Mouse (Mus musculus): Measurements from ENCODE around the gene Itga8. TPM values are rescaled to one million over a fixed set of nuclear protein-coding genes. Genes with fewer than 3 reads are reported as not detected.

Itga8 gene
- polyA plus RNA-seq, 1 experiment from 2014 or later, result 2.7 TPM

DNA sequence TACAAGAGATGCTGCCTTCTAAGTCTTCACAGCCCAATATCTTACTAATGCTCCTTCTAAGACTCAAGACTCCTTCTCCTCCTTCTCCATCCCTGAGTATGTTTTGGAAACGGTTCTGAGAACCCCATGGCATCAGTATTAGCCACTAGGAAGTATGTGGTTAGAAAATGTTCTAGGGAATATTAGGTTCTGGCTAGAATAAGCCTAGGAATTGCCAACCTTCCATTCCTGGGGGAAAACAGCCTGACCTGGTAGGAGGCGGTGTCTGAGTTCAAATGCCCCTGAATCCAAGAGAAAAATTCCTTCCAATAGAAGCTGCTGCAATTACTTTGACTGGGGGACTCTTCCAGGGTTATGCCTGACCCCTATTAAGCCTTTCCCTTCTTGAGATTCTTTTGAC lies 24.1 kb upstream of the Itga8 start:
- WGBS (ENCODE audit: insufficient replicate concordance), result 58% methylated on average over 2 of the region's 2 CpGs
- Histone ChIP-seq H3K4me1 (ENCODE audit: control insufficient read depth, low read depth, low read length) (no peaks in the 10 kb centered on the region; the same call in none of the 2 replicates), H3K27ac (ENCODE audit: low read length) (no peak overlapping the region), H3K9ac (ENCODE audit: low read depth, low read length) (no peak overlapping the region), H3K27me3 (ENCODE audit: control insufficient read depth, insufficient read depth, low read depth, low read length) (no peaks in the 10 kb centered on the region), H3K4me2 (ENCODE audit: low read depth, low read length) (no peak overlapping the region), H3K4me3 (ENCODE audit: low read depth, low read length) (no peak overlapping the region), H3K36me3 (ENCODE audit: control insufficient read depth, insufficient read depth) (no peaks in the 10 kb centered on the region), H3K9me3 (replicated peaks; ENCODE audit: control insufficient read depth, low read length) (no peaks in the 10 kb centered on the region)
- no peak for ATAC-seq (ENCODE audit: low read depth)

- Histone ChIP-seq H3K9ac (ENCODE audit: low read depth, low read length) (no peak overlapping the region), H3K27ac (ENCODE audit: low read length) (no peak overlapping the region), H3K27me3 (ENCODE audit: control insufficient read depth, insufficient read depth, low read depth, low read length) (no peaks in the 10 kb centered on the region), H3K4me3 (ENCODE audit: low read depth, low read length) (no peak overlapping the region), H3K4me2 (ENCODE audit: low read depth, low read length) (no peak overlapping the region), H3K36me3 (ENCODE audit: control insufficient read depth, insufficient read depth) (no peaks in the 10 kb centered on the region), H3K4me1 (ENCODE audit: control insufficient read depth, low read depth, low read length) (no peaks in the 10 kb centered on the region; the same call in none of the 2 replicates), H3K9me3 (replicated peaks; ENCODE audit: control insufficient read depth, low read length) (no peaks in the 10 kb centered on the region)
- WGBS (ENCODE audit: insufficient replicate concordance), result 78% methylated on average over 6 of the region's 6 CpGs
- ATAC-seq (ENCODE audit: low read depth), result no peak
Measured at GRCm38 (mm10) chr2:12325417-12325816, 23.7 kb upstream of the Itga8 start.

DNA sequence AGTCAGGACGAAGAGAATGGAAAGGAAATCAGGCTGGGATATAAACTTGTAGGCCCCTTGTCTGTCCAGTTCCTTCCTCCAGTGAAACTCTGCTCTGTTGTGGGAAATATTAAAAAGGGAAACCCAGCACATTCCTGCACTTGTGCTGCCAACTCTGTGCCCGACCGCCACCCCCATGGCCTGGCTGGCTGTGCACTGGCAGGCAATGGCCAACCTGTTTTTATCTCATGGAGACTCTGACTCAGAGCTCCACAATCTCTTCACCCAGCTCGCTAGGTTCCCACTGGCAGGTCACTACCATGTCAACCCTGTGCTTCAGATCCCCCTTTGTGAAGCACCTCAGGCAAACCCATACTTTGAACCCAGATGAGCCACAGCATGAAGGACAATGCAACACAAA lies 19.2 kb upstream of the Itga8 start:
- Histone ChIP-seq H3K4me1 (ENCODE audit: control insufficient read depth, low read depth, low read length) (no peaks in the 10 kb centered on the region), H3K4me3 (ENCODE audit: low read depth, low read length) (no peak overlapping the region), H3K9ac (ENCODE audit: low read depth, low read length) (no peak overlapping the region), H3K27me3 (ENCODE audit: control insufficient read depth, insufficient read depth, low read depth, low read length) (no peaks in the 10 kb centered on the region), H3K9me3 (replicated peaks; ENCODE audit: control insufficient read depth, low read length) (no peaks in the 10 kb centered on the region), H3K27ac (ENCODE audit: low read length) (no peak overlapping the region), H3K36me3 (ENCODE audit: control insufficient read depth, insufficient read depth) (no peaks in the 10 kb centered on the region), H3K4me2 (ENCODE audit: low read depth, low read length) (no peak overlapping the region)
- 61% methylated on average over 4 of the region's 4 CpGs for WGBS (ENCODE audit: insufficient replicate concordance)
- no peak for ATAC-seq (ENCODE audit: low read depth)

GRCm38 (mm10) chr2:12318715-12319114 lies 17.0 kb upstream of the Itga8 start:
- Histone ChIP-seq H3K9me3 (replicated peaks; ENCODE audit: control insufficient read depth, low read length) (no peaks in the 10 kb centered on the region), H3K27me3 (ENCODE audit: control insufficient read depth, insufficient read depth, low read depth, low read length) (no peaks in the 10 kb centered on the region), H3K4me1 (ENCODE audit: control insufficient read depth, low read depth, low read length) (no peaks in the 10 kb centered on the region), H3K27ac (ENCODE audit: low read length) (no peak overlapping the region), H3K9ac (ENCODE audit: low read depth, low read length) (no peak overlapping the region), H3K4me2 (ENCODE audit: low read depth, low read length) (no peak overlapping the region), H3K4me3 (ENCODE audit: low read depth, low read length) (no peak overlapping the region), H3K36me3 (ENCODE audit: control insufficient read depth, insufficient read depth) (no peaks in the 10 kb centered on the region)
- WGBS (ENCODE audit: insufficient replicate concordance), result 79% methylated on average over 3 of the region's 3 CpGs
- no peak for ATAC-seq (ENCODE audit: low read depth)

DNA sequence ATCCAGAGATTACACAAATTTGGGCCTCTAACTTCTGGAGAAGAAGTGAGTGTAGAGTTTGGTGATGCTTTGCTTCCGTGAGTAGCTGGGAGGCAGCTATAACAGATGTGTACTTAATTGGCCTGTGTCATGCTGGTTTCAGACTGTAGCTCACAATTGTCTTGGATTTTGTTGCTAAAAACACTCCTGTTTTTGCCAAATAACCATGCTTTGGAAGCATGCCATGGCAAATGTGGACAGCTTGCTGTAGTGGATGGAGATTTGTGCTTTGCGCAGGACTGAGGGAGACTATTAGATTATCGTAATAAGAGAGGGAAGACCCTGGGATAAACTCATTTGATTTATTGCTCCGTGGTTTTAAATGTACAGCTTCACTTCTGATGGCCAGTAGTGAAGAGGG lies 16.3 kb upstream of the Itga8 start:
- WGBS (ENCODE audit: insufficient replicate concordance), result 70% methylated on average over 4 of the region's 4 CpGs
- no peaks in the 10 kb centered on the region for H3K36me3 ChIP-seq (ENCODE audit: control insufficient read depth, insufficient read depth)
- ATAC-seq (ENCODE audit: low read depth), result no peak
- H3K4me3 ChIP-seq (ENCODE audit: low read depth, low read length), result no peak overlapping the region
- no peaks in the 10 kb centered on the region for H3K27me3 ChIP-seq (ENCODE audit: control insufficient read depth, insufficient read depth, low read depth, low read length)
- no peaks in the 10 kb centered on the region for H3K9me3 ChIP-seq (replicated peaks; ENCODE audit: control insufficient read depth, low read length)
- no peak overlapping the region for H3K4me2 ChIP-seq (ENCODE audit: low read depth, low read length)
- no peak overlapping the region for H3K9ac ChIP-seq (ENCODE audit: low read depth, low read length)
- H3K27ac ChIP-seq (ENCODE audit: low read length), result no peak overlapping the region
- no peaks in the 10 kb centered on the region for H3K4me1 ChIP-seq (ENCODE audit: control insufficient read depth, low read depth, low read length)

- no peak overlapping the region for H3K4me3 ChIP-seq (ENCODE audit: low read depth, low read length)
- no peaks in the 10 kb centered on the region for H3K9me3 ChIP-seq (replicated peaks; ENCODE audit: control insufficient read depth, low read length)
- no peak overlapping the region for H3K4me2 ChIP-seq (ENCODE audit: low read depth, low read length)
- peak; percentile 48 for ATAC-seq (ENCODE audit: low read depth)
- H3K9ac ChIP-seq (ENCODE audit: low read depth, low read length), result no peak overlapping the region
- no peak overlapping the region for H3K27ac ChIP-seq (ENCODE audit: low read length)
- H3K4me1 ChIP-seq (ENCODE audit: control insufficient read depth, low read depth, low read length), result no peaks in the 10 kb centered on the region
- H3K27me3 ChIP-seq (ENCODE audit: control insufficient read depth, insufficient read depth, low read depth, low read length), result no peaks in the 10 kb centered on the region
- 43% methylated on average over 5 of the region's 5 CpGs for WGBS (ENCODE audit: insufficient replicate concordance)
- no peaks in the 10 kb centered on the region for H3K36me3 ChIP-seq (ENCODE audit: control insufficient read depth, insufficient read depth)
Measured at GRCm38 (mm10) chr2:12317343-12317742, 15.6 kb upstream of the Itga8 start.

GRCm38 (mm10) chr2:12316361-12316760 lies 14.6 kb upstream of the Itga8 start:
- H3K27me3 ChIP-seq (ENCODE audit: control insufficient read depth, insufficient read depth, low read depth, low read length), result no peaks in the 10 kb centered on the region
- no peak overlapping the region for H3K27ac ChIP-seq (ENCODE audit: low read length)
- no peaks in the 10 kb centered on the region for H3K36me3 ChIP-seq (ENCODE audit: control insufficient read depth, insufficient read depth)
- no peak for ATAC-seq (ENCODE audit: low read depth)
- no peak overlapping the region for H3K4me3 ChIP-seq (ENCODE audit: low read depth, low read length)
- WGBS (ENCODE audit: insufficient replicate concordance), result 54% methylated on average over 7 of the region's 7 CpGs
- H3K9ac ChIP-seq (ENCODE audit: low read depth, low read length), result no peak overlapping the region
- no peaks in the 10 kb centered on the region for H3K4me1 ChIP-seq (ENCODE audit: control insufficient read depth, low read depth, low read length)
- H3K9me3 ChIP-seq (replicated peaks; ENCODE audit: control insufficient read depth, low read length), result no peaks in the 10 kb centered on the region
- no peak overlapping the region for H3K4me2 ChIP-seq (ENCODE audit: low read depth, low read length)

GRCm38 (mm10) chr2:12314028-12314427 lies 12.3 kb upstream of the Itga8 start:
- Histone ChIP-seq H3K27ac (ENCODE audit: low read length) (no peak overlapping the region), H3K4me1 (ENCODE audit: control insufficient read depth, low read depth, low read length) (no peaks in the 10 kb centered on the region), H3K27me3 (ENCODE audit: control insufficient read depth, insufficient read depth, low read depth, low read length) (no peaks in the 10 kb centered on the region), H3K9me3 (replicated peaks; ENCODE audit: control insufficient read depth, low read length) (no peaks in the 10 kb centered on the region), H3K4me3 (ENCODE audit: low read depth, low read length) (no peak overlapping the region), H3K9ac (ENCODE audit: low read depth, low read length) (no peak overlapping the region), H3K4me2 (ENCODE audit: low read depth, low read length) (no peak overlapping the region), H3K36me3 (ENCODE audit: control insufficient read depth, insufficient read depth) (no peaks in the 10 kb centered on the region)
- no peak for ATAC-seq (ENCODE audit: low read depth)
- WGBS (ENCODE audit: insufficient replicate concordance), result 52% methylated on average over 6 of the region's 6 CpGs

GRCm38 (mm10) chr2:12308466-12308865 lies 6.7 kb upstream of the Itga8 start:
- ATAC-seq (ENCODE audit: low read depth), result no peak
- no peak overlapping the region for H3K4me2 ChIP-seq (ENCODE audit: low read depth, low read length)
- H3K9ac ChIP-seq (ENCODE audit: low read depth, low read length), result no peak overlapping the region
- H3K27ac ChIP-seq (ENCODE audit: low read length), result no peak overlapping the region
- no peaks in the 10 kb centered on the region for H3K9me3 ChIP-seq (replicated peaks; ENCODE audit: control insufficient read depth, low read length)
- H3K36me3 ChIP-seq (ENCODE audit: control insufficient read depth, insufficient read depth), result no peaks in the 10 kb centered on the region
- no peak overlapping the region for H3K4me3 ChIP-seq (ENCODE audit: low read depth, low read length)
- no peaks in the 10 kb centered on the region for H3K27me3 ChIP-seq (ENCODE audit: control insufficient read depth, insufficient read depth, low read depth, low read length)
- H3K4me1 ChIP-seq (ENCODE audit: control insufficient read depth, low read depth, low read length), result no peaks in the 10 kb centered on the region

DNA sequence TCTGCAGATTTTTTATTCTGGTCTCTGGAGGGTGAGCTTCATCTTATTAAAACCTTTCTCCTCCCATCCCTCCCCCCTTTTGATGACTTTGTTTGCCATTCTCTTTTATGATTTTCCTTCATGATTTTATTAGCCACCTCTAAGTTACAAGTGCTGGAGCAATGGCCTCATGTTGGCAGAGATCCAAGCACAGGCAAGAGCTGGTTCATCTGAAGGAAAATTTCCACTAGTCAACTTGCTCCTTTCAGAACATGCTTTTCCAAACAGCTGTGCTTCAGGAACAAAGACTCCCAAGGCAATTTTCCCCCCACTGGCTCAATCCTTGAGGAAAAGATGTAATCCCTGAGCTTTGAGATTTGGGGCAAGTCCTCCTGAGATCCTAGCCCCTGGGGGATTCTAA lies 5.6 kb upstream of the Itga8 start:
- Histone ChIP-seq H3K4me2 (ENCODE audit: low read depth, low read length) (no peak overlapping the region), H3K36me3 (ENCODE audit: control insufficient read depth, insufficient read depth) (no peaks in the 10 kb centered on the region), H3K27me3 (ENCODE audit: control insufficient read depth, insufficient read depth, low read depth, low read length) (peaks cover 3% of the 10 kb centered on the region), H3K9me3 (replicated peaks; ENCODE audit: control insufficient read depth, low read length) (no peaks in the 10 kb centered on the region), H3K27ac (ENCODE audit: low read length) (no peak overlapping the region), H3K4me1 (ENCODE audit: control insufficient read depth, low read depth, low read length) (no peaks in the 10 kb centered on the region), H3K4me3 (ENCODE audit: low read depth, low read length) (no peak overlapping the region), H3K9ac (ENCODE audit: low read depth, low read length) (no peak overlapping the region)
- no peak for ATAC-seq (ENCODE audit: low read depth)

All from liver, embryonic 16.5 days (tissue).